Mouse (Mus musculus) left cerebral cortex, postnatal 10 days (tissue): ENCODE results near the gene Hibch. TPM values are rescaled to one million over a fixed set of nuclear protein-coding genes. Genes with fewer than 3 reads are reported as not detected.

Experiments used
- DNase-seq, 2 experiments: peaks; one replicate each; pipeline ENCODE4 v3.0.0; 2021 to 2022; ENCODE audit warnings: low spot score in 2 of 2, mixed read lengths in 1 of 2; ENCODE audit errors: extremely low spot score in 1 of 2
- intact Hi-C: fragments of 180-260 bp; cut with DNase I; formaldehyde crosslinking; loops from one replicate; pipeline ENCODE4 v1.15.1; 2025
- total RNA-seq, 2 experiments: library from RNA; stranded (reverse); gene quantifications; 2 replicates each; pipeline ENCODE4 v1.2.3; 2021

Hibch gene
- total RNA-seq, 2 experiments from 2014 or later: 11.9 to 13.3 TPM

GRCm38 (mm10) chr1:52964581-52964980 is 119.9 kb downstream of the Hibch start:
- intact Hi-C loops: no loop called here

More at GRCm38 (mm10) chr1:52964581-52964980, 119.9 kb downstream of the Hibch start:
- no peak for DNase-seq

Other genes with a start within 250 kb of the Hibch start
- 1 to 10 TPM; 4.0 to 4.2 TPM for gene Nemp2, start 214.2 kb upstream of the Hibch start, total RNA-seq
- gene Mfsd6, start 117.5 kb upstream of the Hibch start, total RNA-seq: 10 to 100 TPM; 69.3 to 70.1 TPM
- gene Inpp1, start 27.2 kb upstream of the Hibch start, total RNA-seq: 10 to 100 TPM; 40.6 to 46.6 TPM
- gene 1700019D03Rik, start 175.2 kb downstream of the Hibch start, total RNA-seq: 10 to 100 TPM; 13.5 to 14.6 TPM
- gene Mstn, start 216.7 kb downstream of the Hibch start, total RNA-seq: 1 to 10 TPM; 1.7 to 2.0 TPM